Mouse (Mus musculus) intestine, embryonic 16.5 days (tissue): ENCODE results near the gene Rgs6. TPM values are rescaled to one million over a fixed set of nuclear protein-coding genes. Genes with fewer than 3 reads are reported as not detected.

Experiments used
- ATAC-seq: fragments of 200-750 bp; cut with Nextera tagmentation; 2 replicates; pipeline ENCODE4 v1.8.0; 2017; ENCODE audit warnings: moderate TSS enrichment, moderate library complexity
- H3K27ac ChIP-seq: fragments of 300-500 bp; sonication (generic); 2 replicates; pipeline ENCODE4 v1.5.1; 2014; ENCODE audit warnings: mild to moderate bottlenecking, low read length
- H3K27me3 ChIP-seq: fragments of 300-500 bp; sonication (generic); replicated peaks from 2 replicates; pipeline ENCODE4 v1.6.1; 2014; ENCODE audit warnings: low read length, control low read depth, mixed read lengths; ENCODE audit not compliant: control insufficient read depth, insufficient read depth
- H3K36me3 ChIP-seq: fragments of 300-500 bp; sonication (generic); 2 replicates; pipeline ENCODE4 v1.6.1; 2014; ENCODE audit warnings: low read length, control low read depth; ENCODE audit not compliant: control insufficient read depth, insufficient read depth
- H3K4me1 ChIP-seq: fragments of 300-500 bp; sonication (generic); 2 replicates; pipeline ENCODE4 v1.6.1; 2014; ENCODE audit warnings: low read length, control low read depth, mixed read lengths; ENCODE audit not compliant: control insufficient read depth, insufficient read depth
- H3K4me2 ChIP-seq: fragments of 300-500 bp; sonication (generic); 2 replicates; pipeline ENCODE4 v1.6.1; 2014; ENCODE audit warnings: low read depth, low read length, control low read depth
- H3K4me3 ChIP-seq: fragments of 300-500 bp; sonication (generic); 2 replicates; pipeline ENCODE4 v1.5.1; 2014; ENCODE audit warnings: mild to moderate bottlenecking, low read length
- H3K9ac ChIP-seq: fragments of 300-500 bp; sonication (generic); 2 replicates; pipeline ENCODE4 v1.6.1; 2014; ENCODE audit warnings: low read depth, low read length
- H3K9me3 ChIP-seq: fragments of 300-500 bp; sonication (generic); 2 replicates; pipeline ENCODE4 v1.6.1; 2016; ENCODE audit warnings: low read length, control low read depth; ENCODE audit not compliant: control insufficient read depth
- WGBS: fragments of 180-500 bp; shearing (Covaris S2); extraction: QIAGEN DNeasy Blood & Tissue Kit; methylation state at CpG from one replicate; pipeline ENCODE4 v1.1.7; 2014; 5-methylcytosine and 5-hydroxymethylcytosine counted together
- polyA plus RNA-seq: library from polyadenylated mRNA; unstranded; fragments of >200 nt; fragmentation: Nextera tagmentation; extraction: Ambion mirVana; gene quantifications from 2 replicates; pipeline ENCODE4 v1.2.1, GENCODE M21; 2015

Rgs6 gene
- polyA plus RNA-seq, 1 experiment from 2014 or later = 0.82 TPM

DNA sequence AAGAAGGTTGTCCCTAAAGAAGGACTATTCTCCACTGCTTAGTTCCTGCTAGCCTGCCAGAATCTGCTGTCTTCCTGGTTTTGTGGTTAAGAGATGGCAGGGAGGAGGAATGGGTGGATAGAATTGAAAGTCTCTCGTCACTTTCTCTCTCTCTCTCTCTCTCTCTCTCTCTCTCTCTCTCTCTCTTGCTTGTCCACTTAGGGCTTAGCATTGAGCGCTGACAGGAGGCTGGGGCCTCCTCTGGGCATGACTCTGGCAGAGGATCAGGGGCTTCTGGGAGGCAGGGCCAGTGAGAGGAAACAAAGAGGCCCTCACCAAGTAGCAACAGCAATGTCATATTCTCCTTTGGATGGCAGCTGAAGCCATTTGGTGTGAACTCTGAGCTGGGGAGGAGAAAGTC lies 554.4 kb downstream of the Rgs6 start:
- Histone ChIP-seq H3K36me3 (no peaks in the 10 kb centered on the region), H3K9ac (no peak overlapping the region), H3K27ac (no peak overlapping the region), H3K4me2 (no peak overlapping the region), H3K9me3 (no peaks in the 10 kb centered on the region), H3K27me3 (no peaks in the 10 kb centered on the region), H3K4me3 (no peak overlapping the region), H3K4me1 (no peaks in the 10 kb centered on the region)
- no peak for ATAC-seq
- WGBS = 36% methylated on average over 2 of the region's 2 CpGs

DNA sequence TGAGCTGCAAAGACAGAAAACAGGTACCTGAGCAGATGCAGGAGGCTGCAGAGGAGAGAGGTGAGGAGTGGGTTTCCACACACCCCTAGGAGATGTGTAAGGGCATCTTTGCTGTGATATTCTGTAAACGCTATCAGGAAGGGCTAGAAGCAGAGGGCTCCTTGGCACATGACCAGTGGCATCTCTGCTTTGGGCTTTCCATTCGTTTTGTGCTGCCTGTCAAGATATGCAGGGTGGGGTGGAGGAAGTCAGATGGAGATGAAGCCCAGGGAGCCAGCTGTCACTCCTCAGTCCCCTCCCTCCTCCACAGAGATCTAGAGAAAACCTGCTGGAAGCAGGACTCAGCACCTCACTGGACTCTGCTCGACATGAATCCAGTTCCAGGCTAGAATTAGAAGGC lies 555.0 kb downstream of the Rgs6 start:
- WGBS = 48% methylated on average over 3 of the region's 3 CpGs
- Histone ChIP-seq H3K4me1 (no peaks in the 10 kb centered on the region), H3K9me3 (no peaks in the 10 kb centered on the region), H3K9ac (no peak overlapping the region), H3K36me3 (no peaks in the 10 kb centered on the region), H3K27me3 (no peaks in the 10 kb centered on the region), H3K4me3 (no peak overlapping the region), H3K4me2 (no peak overlapping the region), H3K27ac (no peak overlapping the region)
- ATAC-seq = no peak

DNA sequence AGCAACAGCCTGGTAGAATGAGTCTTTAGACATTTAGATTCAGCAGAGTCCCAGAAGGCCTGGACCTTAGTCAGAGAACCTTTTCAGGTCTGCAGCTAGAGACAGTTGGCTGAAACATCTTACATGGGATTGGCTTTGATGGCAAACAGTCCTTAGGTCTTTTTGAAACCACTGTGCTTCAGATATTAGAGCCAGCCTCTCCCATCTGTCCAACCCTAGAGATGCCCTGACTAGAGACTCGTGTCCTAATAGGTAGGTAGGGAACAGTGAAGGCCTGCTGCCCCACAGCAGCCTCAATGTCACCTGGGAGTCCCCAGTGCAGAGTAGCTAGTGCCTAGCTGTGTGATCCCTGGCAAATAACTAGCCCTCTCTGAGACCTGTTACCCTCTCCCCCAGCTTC lies 555.5 kb downstream of the Rgs6 start:
- no peak overlapping the region for H3K4me3 ChIP-seq
- 65% methylated on average over 1 of the region's 1 CpGs for WGBS
- no peak overlapping the region for H3K9ac ChIP-seq
- ATAC-seq = no peak
- H3K4me1 ChIP-seq = no peaks in the 10 kb centered on the region
- H3K36me3 ChIP-seq = no peaks in the 10 kb centered on the region
- no peaks in the 10 kb centered on the region for H3K27me3 ChIP-seq
- no peak overlapping the region for H3K27ac ChIP-seq
- no peaks in the 10 kb centered on the region for H3K9me3 ChIP-seq
- no peak overlapping the region for H3K4me2 ChIP-seq

DNA sequence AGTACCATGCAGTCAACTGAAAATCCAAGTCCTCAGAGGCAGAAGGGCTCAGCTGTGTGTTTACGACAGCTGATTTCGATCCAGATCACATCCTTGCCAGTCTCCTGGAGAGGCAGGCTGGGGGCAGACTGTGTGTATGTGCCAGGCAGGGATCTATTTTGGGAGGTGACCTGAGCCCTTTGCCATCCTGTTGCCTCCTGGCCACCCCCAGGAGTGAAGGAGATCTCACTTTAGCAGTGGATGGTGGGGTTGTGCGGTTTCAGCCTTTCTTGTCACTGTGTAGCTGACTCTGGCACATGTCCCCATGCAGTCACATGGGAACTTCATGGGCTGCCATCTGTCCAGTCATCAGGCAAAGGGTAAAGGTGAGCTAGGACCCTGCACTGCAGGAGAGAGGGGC lies 557.0 kb downstream of the Rgs6 start:
- no peak overlapping the region for H3K9ac ChIP-seq
- no peak overlapping the region for H3K4me3 ChIP-seq
- ATAC-seq = no peak
- H3K27ac ChIP-seq = no peak overlapping the region
- 78% methylated on average over 3 of the region's 3 CpGs for WGBS
- H3K27me3 ChIP-seq = no peaks in the 10 kb centered on the region
- no peaks in the 10 kb centered on the region for H3K9me3 ChIP-seq
- no peaks in the 10 kb centered on the region for H3K4me1 ChIP-seq
- no peak overlapping the region for H3K4me2 ChIP-seq
- H3K36me3 ChIP-seq = no peaks in the 10 kb centered on the region

DNA sequence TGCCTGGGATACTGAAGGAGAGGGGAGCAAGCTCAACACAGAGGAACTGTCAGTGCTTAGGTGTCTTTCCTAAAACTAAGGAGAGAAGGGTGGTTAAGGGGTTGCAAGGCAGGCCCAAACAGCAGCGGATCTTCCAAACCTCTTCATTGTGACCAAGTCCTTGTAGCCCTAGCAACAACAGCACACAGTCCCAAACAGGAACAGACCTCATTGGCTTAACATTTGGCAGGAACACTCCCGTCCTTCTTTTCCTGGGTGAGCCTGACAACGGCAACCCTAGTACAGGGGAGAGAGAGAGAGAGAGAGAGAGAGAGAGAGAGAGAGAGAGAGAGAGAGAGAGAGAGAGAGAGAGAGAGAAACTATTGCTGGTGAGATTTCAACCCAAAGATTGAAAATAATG lies 557.8 kb downstream of the Rgs6 start:
- Histone ChIP-seq H3K9me3 (no peaks in the 10 kb centered on the region), H3K4me1 (no peaks in the 10 kb centered on the region), H3K27me3 (no peaks in the 10 kb centered on the region), H3K4me2 (no peak overlapping the region), H3K4me3 (no peak overlapping the region), H3K36me3 (no peaks in the 10 kb centered on the region), H3K27ac (no peak overlapping the region), H3K9ac (no peak overlapping the region)
- ATAC-seq = no peak
- 75% methylated on average over 3 of the region's 3 CpGs for WGBS

DNA sequence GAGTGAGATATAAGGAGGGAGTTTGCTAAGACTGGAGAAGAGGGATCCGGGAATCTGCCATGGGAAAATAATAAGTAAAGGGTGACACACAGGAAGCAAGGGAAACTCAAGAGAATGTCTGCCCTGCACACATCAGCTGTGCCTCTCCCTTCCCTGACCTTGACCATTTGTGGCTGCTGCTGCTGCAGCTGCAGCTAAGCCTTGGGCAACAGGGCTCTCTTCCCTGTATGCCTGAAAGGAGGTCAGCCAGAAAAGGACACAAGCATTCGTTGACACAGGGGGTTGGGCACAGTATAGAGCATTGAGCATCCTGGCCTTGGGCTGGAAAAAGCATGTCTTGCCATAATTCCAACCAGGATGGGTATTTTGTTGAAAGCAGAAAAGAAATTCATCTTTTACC lies 558.8 kb downstream of the Rgs6 start:
- no peak overlapping the region for H3K27ac ChIP-seq
- ATAC-seq = no peak
- H3K27me3 ChIP-seq = no peaks in the 10 kb centered on the region
- 61% methylated on average over 2 of the region's 2 CpGs for WGBS
- no peaks in the 10 kb centered on the region for H3K36me3 ChIP-seq
- H3K4me3 ChIP-seq = no peak overlapping the region
- no peaks in the 10 kb centered on the region for H3K9me3 ChIP-seq
- no peak overlapping the region for H3K4me2 ChIP-seq
- no peaks in the 10 kb centered on the region for H3K4me1 ChIP-seq
- H3K9ac ChIP-seq = no peak overlapping the region

DNA sequence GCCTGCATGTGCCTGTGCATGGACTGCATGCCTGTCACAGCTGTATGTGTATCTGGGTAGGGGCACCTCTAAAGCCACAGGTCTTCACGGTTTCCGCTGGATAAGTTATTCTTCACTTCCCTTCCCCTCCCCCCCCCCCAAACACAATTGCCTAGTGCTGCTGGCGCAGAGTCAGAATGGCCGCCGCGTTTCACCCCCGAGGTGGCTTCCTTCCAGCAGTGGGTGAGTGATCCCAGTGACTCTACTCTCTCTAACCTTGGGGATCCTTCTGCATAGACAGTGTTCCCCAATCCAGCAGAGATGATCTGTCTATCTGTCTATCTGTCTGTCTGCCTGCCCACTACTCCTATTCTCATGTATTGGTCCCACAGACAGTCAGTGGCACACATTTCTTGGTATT lies 561.9 kb downstream of the Rgs6 start:
- WGBS = 73% methylated on average over 7 of the region's 7 CpGs
- Histone ChIP-seq H3K4me3 (no peak overlapping the region), H3K4me1 (no peaks in the 10 kb centered on the region), H3K4me2 (no peak overlapping the region), H3K27ac (no peak overlapping the region), H3K9me3 (no peaks in the 10 kb centered on the region), H3K27me3 (no peaks in the 10 kb centered on the region), H3K9ac (no peak overlapping the region), H3K36me3 (no peaks in the 10 kb centered on the region)
- ATAC-seq = no peak

DNA sequence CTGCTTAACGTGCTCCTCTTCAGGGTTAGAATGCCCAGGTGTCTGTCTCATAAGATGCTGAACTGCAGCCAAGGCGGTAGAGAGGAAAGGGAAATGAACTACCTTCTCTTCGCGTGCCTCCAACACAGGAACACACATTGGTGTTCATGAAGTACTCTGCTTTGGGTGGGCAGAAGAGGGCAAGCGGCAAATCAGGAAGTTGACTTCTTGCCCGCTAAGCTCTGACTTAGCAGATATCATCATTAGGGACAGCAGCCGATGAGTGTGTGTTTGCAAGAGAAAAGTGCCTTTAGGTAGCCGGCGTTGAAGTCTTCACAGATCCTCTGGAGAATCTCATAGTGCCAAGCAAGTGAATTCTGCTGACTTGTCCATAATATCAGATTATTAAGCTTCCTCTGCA lies 562.7 kb downstream of the Rgs6 start:
- Histone ChIP-seq H3K9ac (no peak overlapping the region), H3K4me3 (no peak overlapping the region), H3K4me1 (no peaks in the 10 kb centered on the region), H3K27me3 (no peaks in the 10 kb centered on the region), H3K36me3 (no peaks in the 10 kb centered on the region), H3K9me3 (no peaks in the 10 kb centered on the region), H3K27ac (no peak overlapping the region), H3K4me2 (no peak overlapping the region)
- no peak for ATAC-seq
- WGBS = 80% methylated on average over 9 of the region's 9 CpGs

DNA sequence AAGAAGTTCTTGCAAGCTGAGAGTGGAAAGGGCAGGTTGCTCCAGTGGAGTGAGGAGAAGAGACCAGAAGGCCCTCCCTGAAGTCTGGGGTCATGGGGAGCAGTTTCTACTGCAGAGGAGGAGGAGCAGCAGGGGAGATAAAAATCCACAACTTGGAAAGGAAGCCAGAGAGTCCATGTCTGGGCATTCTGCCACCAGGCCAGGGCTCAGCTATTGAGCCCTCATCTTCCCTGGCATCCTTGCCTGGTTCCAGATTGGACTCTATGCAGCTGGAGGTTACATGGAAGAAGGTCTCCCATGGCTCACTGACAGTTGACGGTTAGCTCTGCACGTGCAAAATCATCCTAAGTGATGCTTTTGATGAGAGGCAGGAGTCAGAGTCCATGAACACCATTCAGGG lies 563.4 kb downstream of the Rgs6 start:
- no peak for ATAC-seq
- Histone ChIP-seq H3K4me2 (no peak overlapping the region), H3K27me3 (no peaks in the 10 kb centered on the region), H3K9me3 (no peaks in the 10 kb centered on the region), H3K36me3 (no peaks in the 10 kb centered on the region), H3K4me3 (no peak overlapping the region), H3K27ac (no peak overlapping the region), H3K4me1 (no peaks in the 10 kb centered on the region), H3K9ac (no peak overlapping the region)
- 75% methylated on average over 2 of the region's 2 CpGs for WGBS

DNA sequence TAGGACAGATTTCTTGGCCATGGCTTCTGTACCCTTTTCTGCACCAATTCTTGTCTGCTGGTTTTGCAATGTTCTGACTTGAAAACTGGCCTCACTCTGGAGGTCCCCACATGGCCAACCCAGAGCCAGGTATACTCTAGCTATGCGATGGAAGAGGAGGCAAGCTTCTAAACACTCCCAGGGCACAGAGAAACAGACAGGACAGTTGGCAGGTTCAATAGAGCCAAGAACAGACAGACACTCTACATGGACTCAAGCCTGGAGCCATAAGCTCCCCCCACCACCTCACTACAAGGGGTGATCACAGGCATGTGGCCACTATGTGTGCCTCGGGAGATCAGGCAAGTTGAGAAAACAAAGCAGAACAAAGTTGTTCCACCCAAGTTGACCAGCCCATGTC lies 572.1 kb downstream of the Rgs6 start:
- Histone ChIP-seq H3K4me3 (no peak overlapping the region), H3K9me3 (no peaks in the 10 kb centered on the region), H3K4me1 (no peaks in the 10 kb centered on the region), H3K27me3 (no peaks in the 10 kb centered on the region), H3K27ac (no peak overlapping the region), H3K9ac (no peak overlapping the region), H3K4me2 (no peak overlapping the region), H3K36me3 (no peaks in the 10 kb centered on the region)
- 82% methylated on average over 2 of the region's 2 CpGs for WGBS
- no peak for ATAC-seq
